Mouse (Mus musculus): ENCODE measurements around the gene Ccn1. TPM values are rescaled to one million over a fixed set of nuclear protein-coding genes. Genes with fewer than 3 reads are reported as not detected.

Gene Ccn1
- total RNA-seq (2021): 10 to 100 TPM; 27.6 to 37.1 TPM
- long read RNA-seq, experiment 1, transcript Ccn1-201 (5 exons, 2,019 nt): major isoform, 26 of 30 reads
- long read RNA-seq, experiment 1, partial matches to known transcripts: 1 of 30 reads
- long read RNA-seq, experiment 1, other reads (novel, unspliced or antisense): 3 of 30 reads
- long read RNA-seq, experiment 2, transcript Ccn1-201 (5 exons, 2,019 nt): major isoform, 28 of 30 reads
- long read RNA-seq, experiment 2, partial matches to known transcripts: 2 of 30 reads
- long read RNA-seq, experiment 2, other reads (novel, unspliced or antisense): 0 of 30 reads

DNA sequence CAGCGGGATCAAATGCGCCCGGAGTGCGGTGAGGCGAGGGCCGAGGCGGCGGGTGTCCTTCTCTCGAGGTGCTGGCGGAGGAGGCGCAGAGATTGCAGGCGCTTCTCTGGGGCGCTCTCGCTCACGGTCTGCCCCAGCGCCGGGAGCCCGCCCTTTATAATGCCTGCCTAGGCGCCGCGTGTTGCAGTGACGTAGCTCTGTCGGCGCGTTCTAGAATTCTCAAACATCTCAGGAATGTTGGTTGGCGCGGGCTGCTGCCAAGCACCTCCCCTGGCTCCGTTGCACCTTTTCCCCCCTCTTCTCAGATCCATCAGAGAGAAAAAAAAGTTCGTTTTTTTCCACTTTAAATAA lies at the start of gene Ccn1:
Gene Ccn1 (minus strand): TSS at position 130 of the 351 bp plus-strand sequence.
- DNase-seq: peak; percentile 85

DNA sequence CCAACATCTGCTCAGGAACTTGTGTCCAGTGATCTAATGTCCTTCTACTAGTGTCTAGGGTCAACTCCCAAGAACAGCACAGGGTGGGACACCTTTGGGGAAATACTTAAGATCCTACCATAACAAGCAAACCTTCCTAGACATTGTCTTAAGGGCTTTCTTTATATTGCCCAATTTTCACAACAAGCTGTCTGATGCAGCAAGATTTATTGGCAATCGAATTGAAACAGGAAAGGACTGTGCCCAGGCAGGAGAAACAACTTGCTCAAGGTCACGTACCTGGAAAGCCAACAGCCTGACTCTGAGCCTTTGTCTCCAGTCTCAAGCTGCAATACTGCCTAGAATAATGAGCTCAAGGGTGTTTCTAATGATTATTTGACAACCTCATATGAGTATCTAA lies 43.6 kb upstream of the Ccn1 start:
- no peak for DNase-seq

DNA sequence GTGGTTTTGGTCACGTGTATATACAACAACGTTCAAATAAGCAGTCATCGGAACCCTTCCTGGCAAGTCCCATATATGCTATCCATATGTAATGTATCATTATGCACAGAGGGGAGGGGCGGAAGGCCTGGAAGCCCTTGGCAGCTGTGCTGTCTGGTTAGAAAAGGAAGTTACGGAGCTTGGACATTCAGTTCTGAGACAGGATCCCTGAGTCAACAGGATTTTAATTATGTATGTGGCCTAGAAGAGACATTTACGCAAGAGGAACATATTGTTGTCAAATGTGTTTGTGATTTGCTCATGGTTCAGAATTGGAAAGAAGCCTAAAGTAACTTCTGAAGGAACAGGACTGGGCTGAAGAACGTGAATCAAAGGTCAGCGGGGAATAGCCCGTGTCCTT lies 42.3 kb upstream of the Ccn1 start:
- DNase-seq: no peak

GRCm38 (mm10) chr3:145691415-145691814 lies 41.6 kb upstream of the Ccn1 start:
- no peak for DNase-seq

DNA sequence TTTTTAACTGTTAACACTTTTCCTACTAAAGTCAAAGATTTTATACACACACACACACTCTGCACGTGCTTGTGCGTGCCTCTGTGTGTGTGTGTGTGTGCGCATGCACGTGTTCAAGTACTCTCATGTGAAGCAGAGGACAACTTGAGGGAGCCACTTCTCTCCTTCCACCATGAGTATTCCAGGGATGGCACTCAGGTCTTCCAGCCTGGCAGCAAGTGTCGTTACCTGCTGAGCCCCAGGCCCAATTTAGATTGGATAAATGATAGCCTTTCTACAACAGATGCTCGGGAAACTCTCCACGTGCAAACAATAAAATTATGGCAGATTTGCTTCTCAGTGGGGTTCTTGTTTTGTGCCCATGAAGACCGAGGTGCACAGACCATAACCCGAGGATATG lies 39.5 kb upstream of the Ccn1 start:
- no peak for DNase-seq

DNA sequence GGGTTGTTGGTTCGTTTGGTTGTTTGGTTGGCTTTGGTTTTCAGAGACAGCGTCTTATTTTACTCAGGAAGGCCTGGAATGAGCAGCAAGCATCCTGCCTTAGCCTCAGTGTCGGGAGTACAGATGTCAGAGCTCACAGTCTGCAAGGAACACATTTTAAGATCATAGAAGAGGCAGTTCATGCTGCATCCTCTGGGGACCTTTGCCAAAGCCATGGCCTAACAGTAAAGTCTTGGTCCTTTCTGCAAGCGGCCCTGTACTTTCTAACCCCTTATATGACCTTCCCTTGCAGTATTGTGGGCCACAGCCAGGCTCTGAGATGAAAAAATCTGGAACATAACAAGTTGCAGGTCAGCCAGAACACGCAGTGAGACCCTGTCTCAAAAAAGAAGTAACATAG lies 38.1 kb upstream of the Ccn1 start:
- no peak for DNase-seq

GRCm38 (mm10) chr3:145684604-145685441 lies 35.0 kb upstream of the Ccn1 start:
- DNase-seq: peak; percentile 33

GRCm38 (mm10) chr3:145684201-145684600 lies 34.4 kb upstream of the Ccn1 start:
- no peak for DNase-seq

GRCm38 (mm10) chr3:145681348-145681935 lies 31.7 kb upstream of the Ccn1 start:
- no peak for DNase-seq

- no peak for DNase-seq
These were observed 30.9 kb upstream of the Ccn1 start for GRCm38 (mm10) chr3:145680686-145681085.

DNA sequence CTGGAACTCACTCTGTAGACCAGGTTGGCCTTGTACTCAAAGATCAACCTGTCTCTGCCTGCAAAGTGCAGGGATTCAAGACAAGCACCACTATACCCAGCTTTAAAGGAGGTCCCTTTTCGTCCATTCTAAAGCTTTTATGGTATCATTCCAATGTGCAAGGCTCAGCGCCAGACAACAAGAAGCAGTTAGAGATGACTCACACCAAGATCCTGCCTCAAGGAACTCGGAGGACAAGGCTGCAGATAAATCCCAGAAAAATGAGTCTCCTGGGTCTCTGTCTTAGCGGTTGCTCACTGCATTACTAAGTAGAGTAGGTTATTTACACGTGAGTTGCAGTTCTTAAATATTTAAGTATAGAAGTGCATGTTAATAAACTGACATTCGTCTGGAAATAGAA lies 26.4 kb upstream of the Ccn1 start:
- DNase-seq: no peak

- no peak for DNase-seq
These were observed 25.0 kb upstream of the Ccn1 start for GRCm38 (mm10) chr3:145674815-145675214.

GRCm38 (mm10) chr3:145666383-145666782 lies 16.6 kb upstream of the Ccn1 start:
- DNase-seq: no peak

DNA sequence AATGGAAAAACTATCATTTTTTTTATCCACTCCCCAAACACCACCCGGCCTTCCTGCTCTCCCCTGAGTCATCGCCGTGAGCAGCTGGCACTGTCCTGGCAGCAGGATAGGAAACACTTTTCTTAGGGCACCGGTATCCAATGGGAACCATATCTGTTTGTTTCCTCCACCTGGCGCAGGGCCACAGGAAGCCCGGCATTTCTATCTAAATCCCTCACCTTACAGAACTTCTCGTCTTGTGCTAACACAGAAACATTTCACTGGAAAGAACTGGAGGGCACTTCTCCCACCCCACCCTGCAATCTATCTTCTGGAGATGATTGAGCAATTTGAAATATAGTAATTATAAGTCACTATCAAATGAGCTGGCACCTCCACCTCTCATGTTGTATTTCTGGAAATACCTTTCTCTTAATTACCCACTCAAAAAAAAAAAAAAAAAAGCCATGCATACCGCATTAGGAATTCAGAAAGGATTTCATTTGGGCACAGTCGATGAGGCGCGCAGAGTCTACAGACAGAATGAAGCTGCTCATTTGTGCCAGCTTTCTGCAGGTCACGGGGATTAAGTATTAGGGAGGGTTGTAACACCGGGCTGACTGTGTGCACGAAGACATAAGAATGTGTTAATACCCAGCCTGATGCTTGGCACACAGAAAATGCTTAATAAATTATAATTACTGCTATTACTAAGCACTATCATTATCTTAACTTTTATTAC lies 7.4 kb upstream of the Ccn1 start:
- DNase-seq: peak; percentile 33

DNA sequence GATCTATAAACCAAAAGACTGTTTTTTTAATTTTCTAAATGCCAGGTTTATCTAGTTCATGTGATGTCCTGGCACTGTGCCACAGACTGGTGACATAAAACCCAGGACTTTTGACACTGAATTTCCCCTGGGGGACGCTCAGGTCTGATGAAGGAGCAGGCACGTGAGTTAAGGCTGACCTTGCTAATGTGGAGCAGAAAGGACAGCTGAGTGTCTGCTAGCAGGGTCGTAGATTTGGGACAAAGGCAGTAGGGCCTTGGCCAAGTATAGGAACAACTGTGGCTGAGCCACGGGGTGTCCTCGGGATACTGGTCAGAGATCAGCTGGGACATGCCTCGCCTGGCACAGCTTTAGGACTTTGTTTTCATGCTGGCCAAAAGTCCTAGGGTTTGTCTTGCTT lies 5.2 kb upstream of the Ccn1 start:
- no peak for DNase-seq

DNA sequence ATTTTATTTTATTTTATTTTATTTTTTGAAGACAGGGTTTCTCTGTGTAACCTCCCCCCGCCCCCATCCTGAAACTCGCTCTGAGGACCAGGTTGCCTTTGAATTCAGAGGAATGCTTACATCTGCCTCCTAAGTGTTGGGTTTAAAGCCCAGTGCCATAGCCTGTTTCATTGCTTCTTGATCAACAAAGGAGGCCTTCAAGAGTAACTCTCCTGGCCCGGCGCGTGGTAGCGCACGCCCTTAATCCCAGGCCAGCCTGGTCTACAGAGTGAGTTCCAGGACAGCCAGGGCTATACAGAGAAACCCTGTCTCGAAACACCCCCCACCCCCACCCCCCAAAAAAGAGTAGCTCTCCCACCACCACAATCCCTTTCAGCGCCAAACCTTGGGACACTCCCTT lies 4.2 kb upstream of the Ccn1 start:
- no peak for DNase-seq

DNA sequence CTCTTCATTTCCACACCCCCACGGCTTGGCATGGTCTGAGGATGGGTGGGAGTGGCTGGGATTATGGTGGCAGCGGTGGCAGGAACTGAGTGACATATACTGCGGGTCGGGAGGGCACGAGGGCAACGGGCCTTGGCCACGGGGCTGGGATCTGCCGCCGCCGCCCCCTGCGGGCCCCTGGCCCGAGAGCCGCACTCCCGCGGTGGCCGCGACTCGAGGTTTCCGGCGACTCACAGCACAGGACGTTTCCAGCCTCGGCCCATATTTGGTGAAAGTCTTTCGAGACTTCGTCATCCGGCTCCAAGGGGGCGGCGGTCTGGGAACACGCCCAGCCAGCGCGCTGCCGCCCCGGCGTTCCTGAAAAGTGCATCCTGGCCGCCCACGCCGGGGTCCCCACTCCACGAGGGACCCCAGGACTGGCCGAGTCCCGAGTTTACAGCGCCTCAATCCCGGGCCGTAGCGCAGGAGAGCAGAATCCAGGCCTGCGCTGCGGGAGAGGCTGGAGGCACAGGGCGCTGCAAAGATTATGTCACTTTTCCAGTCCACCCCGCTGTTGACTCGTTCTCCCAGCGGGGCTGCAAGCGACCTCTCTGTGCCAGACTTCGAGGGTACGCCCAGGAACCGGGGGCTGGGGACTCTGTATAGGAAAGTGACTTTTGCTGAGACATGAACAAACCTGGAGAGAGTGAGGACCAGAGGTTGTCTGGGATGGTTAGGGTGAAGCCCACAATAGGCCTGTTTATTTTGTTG lies 3.6 kb upstream of the Ccn1 start:
- peak; percentile 77 for DNase-seq

DNA sequence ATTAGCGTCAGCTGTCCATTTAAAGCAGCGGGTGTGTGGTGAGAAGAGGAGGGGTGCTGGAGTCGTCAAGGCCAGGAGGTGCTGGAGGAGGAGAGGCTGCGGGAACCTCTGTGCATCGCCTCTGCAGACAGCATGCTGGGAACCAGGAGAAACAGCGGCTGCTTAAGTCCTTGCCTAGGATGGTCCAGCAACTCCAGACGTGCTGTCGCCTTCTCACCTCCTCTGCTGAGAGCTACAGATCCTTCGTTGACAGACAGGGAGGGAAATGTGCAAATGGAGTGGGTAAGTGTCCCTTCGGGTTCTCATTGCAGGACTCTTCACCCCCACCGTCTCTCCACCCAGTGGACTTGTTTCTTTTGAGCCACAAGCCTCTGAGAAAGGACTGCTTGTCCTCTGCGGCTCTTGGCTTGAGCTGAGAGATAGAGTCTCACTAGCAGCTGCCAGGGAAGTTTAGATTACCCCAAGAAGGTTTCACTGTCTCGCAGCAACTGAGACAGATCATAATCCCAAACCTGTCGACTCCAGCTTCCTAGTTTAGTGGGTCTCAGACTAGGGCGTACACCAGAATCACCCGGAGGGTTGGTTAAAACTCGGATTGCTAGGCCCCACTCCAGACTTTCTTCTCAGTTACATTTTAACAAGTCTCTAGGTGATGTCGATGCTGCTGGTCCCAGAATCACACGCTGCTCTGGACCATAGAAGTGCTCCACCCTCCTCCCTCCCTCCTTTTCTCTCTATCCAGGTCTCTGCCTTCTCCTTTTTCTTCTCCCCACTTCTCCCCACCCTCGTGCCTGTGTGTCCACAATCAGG lies 2.7 kb upstream of the Ccn1 start:
- peak; percentile 29 for DNase-seq

- no peak for DNase-seq
These were observed 2.2 kb upstream of the Ccn1 start for GRCm38 (mm10) chr3:145651978-145652321.

DNA sequence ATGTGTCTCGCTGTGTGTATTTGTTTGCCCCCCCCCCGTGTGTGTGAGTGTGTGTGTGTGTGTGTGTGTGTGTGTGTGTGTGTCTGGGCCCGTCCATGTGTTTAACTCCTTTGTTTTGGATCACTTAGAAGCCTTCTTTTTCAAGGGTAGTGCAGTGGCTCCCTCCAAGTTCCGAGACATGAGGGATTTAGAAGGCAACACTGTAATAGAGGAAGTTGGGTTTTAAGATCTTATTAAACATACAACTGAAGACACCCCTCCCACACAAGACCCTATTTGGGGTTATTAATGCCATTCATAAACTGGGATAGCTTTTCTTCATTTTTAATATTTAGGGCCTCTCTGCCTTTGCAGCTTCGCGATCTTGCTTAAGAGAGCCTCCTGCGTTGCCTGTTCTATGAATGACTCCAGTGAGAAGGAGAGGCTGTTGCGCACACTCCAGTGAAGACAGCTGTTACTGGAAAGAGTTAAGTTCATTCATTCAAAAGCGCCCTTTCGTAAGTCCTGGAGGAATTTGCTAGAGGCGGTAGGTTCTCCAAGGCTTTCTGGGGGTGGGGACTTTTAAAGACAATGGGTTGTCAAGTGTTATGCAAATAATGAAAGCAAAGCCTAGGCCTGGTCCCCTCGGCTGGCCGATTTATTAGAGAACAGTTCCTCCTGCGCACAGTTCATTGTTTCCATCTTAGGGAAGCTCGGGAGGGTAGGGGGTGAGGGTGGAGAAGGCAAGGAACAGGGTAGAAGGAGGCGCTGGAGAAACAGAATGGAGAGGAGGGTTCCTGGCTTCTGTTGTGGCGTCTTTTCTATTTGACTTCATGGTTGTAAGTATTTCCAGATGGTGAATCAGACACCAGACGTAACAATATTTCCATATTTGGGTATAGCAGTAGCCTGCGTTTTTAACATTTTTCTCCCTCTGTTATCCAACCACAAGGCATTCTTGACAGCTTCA lies 1.5 kb upstream of the Ccn1 start:
- DNase-seq: peak; percentile 17

All from gastrocnemius, postnatal 10 days (tissue).